Mouse (Mus musculus) ovary, postnatal 14 days (tissue): Measurements from ENCODE around the gene P2ry14.
"Not testable (repeated sequence)": the region's sequence is repeated elsewhere in the genome, so short reads cannot be mapped to it uniquely, and the experiment has no call there.

Source experiments
- DNase-seq: peaks from one replicate; pipeline ENCODE4 v3.0.0; 2022; ENCODE audit warnings: low spot score

Gene P2ry14

GRCm38 (mm10) chr3:59104462-59104861 lies 49.0 kb downstream of the P2ry14 start:
- no peak for DNase-seq

GRCm38 (mm10) chr3:59102146-59102545 lies 51.3 kb downstream of the P2ry14 start:
- no peak for DNase-seq

GRCm38 (mm10) chr3:59101218-59101986 lies 52.0 kb downstream of the P2ry14 start, which contains the start of gene Gpr171:
TSS of gene Gpr171 (minus strand) at chr3:59101821.
- no peak for DNase-seq

GRCm38 (mm10) chr3:59098540-59098939 lies 54.9 kb downstream of the P2ry14 start:
- DNase-seq: no peak

GRCm38 (mm10) chr3:59097421-59097820 lies 56.0 kb downstream of the P2ry14 start:
- DNase-seq: no peak

- no peak for DNase-seq
These were observed 60.7 kb downstream of the P2ry14 start for GRCm38 (mm10) chr3:59092702-59093101.

GRCm38 (mm10) chr3:59080919-59081318 lies 72.5 kb downstream of the P2ry14 start:
- DNase-seq: no peak

GRCm38 (mm10) chr3:59080293-59080916 lies 73.0 kb downstream of the P2ry14 start:
- DNase-seq: no peak

GRCm38 (mm10) chr3:59079327-59079726 lies 74.1 kb downstream of the P2ry14 start:
- DNase-seq: no peak

- no peak for DNase-seq
These were observed 74.8 kb downstream of the P2ry14 start for GRCm38 (mm10) chr3:59078585-59078984.

- DNase-seq: no peak
These were observed 76.1 kb downstream of the P2ry14 start for GRCm38 (mm10) chr3:59077278-59077677.

GRCm38 (mm10) chr3:59069071-59069470 lies 84.3 kb downstream of the P2ry14 start:
- not testable (repeated sequence) for DNase-seq

- DNase-seq: no peak
These were observed 86.7 kb downstream of the P2ry14 start for GRCm38 (mm10) chr3:59066558-59067294.

- DNase-seq: no peak
These were observed 87.5 kb downstream of the P2ry14 start for GRCm38 (mm10) chr3:59065937-59066336.
